Mouse (Mus musculus) ES-E14 (cell line): Measurements from ENCODE around the gene Cxcr2. TPM values are rescaled to one million over a fixed set of nuclear protein-coding genes. Genes with fewer than 3 reads are reported as not detected.

Source experiments
- DNase-seq: peaks from one replicate; pipeline ENCODE4 v3.0.0-alpha.2; 2013; ENCODE audit warnings: low read depth, low spot score
- H3K27ac ChIP-seq: 2 replicates; pipeline ENCODE4 v1.5.1; 2012; ENCODE audit warnings: low read depth, mild to moderate bottlenecking, low read length, moderate library complexity, mixed read lengths; ENCODE audit not compliant: poor library complexity, insufficient read depth, severe bottlenecking
- H3K36me3 ChIP-seq: 2 replicates; pipeline ENCODE4 v1.6.1; 2012; ENCODE audit warnings: mild to moderate bottlenecking, low read length, moderate library complexity, mixed read lengths; ENCODE audit not compliant: control insufficient read depth, poor library complexity, insufficient read depth, severe bottlenecking
- H3K4me1 ChIP-seq, 2 experiments: fragments of 150-350 bp in 1 of 2; sonication (generic) in 1 of 2; 2 replicates each; pipeline ENCODE4 v1.6.1; 2012; ENCODE audit warnings: low read length in 2 of 2, mild to moderate bottlenecking in 1 of 2, mixed read lengths in 1 of 2; ENCODE audit not compliant: control insufficient read depth in 2 of 2, insufficient read depth in 2 of 2, poor library complexity in 1 of 2
- H3K4me3 ChIP-seq, 2 experiments: fragments of 150-350 bp in 1 of 2; sonication (generic) in 1 of 2; 2 replicates each; pipeline ENCODE4 v1.5.1; 2012; ENCODE audit warnings: low read length in 2 of 2, low read depth in 1 of 2, mild to moderate bottlenecking in 1 of 2, mixed read lengths in 1 of 2; ENCODE audit not compliant: insufficient read depth in 1 of 2, poor library complexity in 1 of 2, severe bottlenecking in 1 of 2
- H3K9ac ChIP-seq: 2 replicates; pipeline ENCODE4 v1.6.1; 2012; ENCODE audit warnings: low read depth, mild to moderate bottlenecking, low read length, mixed read lengths; ENCODE audit not compliant: poor library complexity, insufficient read depth, severe bottlenecking
- H3K9me3 ChIP-seq: fragments of 150-350 bp; sonication (generic); 2 replicates; pipeline ENCODE4 v1.6.1; 2012; ENCODE audit warnings: low read depth, mild to moderate bottlenecking, low read length; ENCODE audit not compliant: control insufficient read depth, insufficient read depth
- CHD2 ChIP-seq: IDR thresholded peaks from 2 replicates; pipeline ENCODE4 v1.6.1; 2014; ENCODE audit warnings: mild to moderate bottlenecking, low read depth, low read length, inconsistent platforms
- HCFC1 ChIP-seq: IDR thresholded peaks from 2 replicates; pipeline ENCODE4 v1.6.1; 2012; ENCODE audit warnings: low read length, inconsistent platforms, borderline replicate concordance; ENCODE audit not compliant: insufficient read depth
- MAFK ChIP-seq: IDR thresholded peaks from 2 replicates; pipeline ENCODE4 v1.6.1; 2014; ENCODE audit warnings: mild to moderate bottlenecking, low read depth, low read length, inconsistent platforms; ENCODE audit not compliant: insufficient read depth
- ZC3H11A ChIP-seq: IDR thresholded peaks from 2 replicates; pipeline ENCODE4 v1.6.1; 2012; ENCODE audit warnings: low read depth, mild to moderate bottlenecking, inconsistent platforms, low read length, borderline replicate concordance
- ZNF384 ChIP-seq: IDR thresholded peaks from 2 replicates; pipeline ENCODE4 v1.6.1; 2012; ENCODE audit warnings: low read depth, low read length, inconsistent platforms
- in situ Hi-C, 2 experiments: fragments of 600-800 bp; cut with MboI; formaldehyde crosslinking; loops; one replicate each; pipeline ENCODE4 v1.15.1; 2025; ENCODE audit warnings: low sequenced_read_pairs in 2 of 2, inconsistent platforms in 1 of 2; ENCODE audit not compliant: unreplicated experiment in 2 of 2
- total RNA-seq: library from RNA; depleted of rRNA; stranded (reverse); fragments of 300-350 nt; gene quantifications from 2 replicates; pipeline ENCODE4 v1.2.3, GENCODE M21; 2012

Cxcr2 gene
- total RNA-seq, 1 experiment = 0.22 TPM

DNA sequence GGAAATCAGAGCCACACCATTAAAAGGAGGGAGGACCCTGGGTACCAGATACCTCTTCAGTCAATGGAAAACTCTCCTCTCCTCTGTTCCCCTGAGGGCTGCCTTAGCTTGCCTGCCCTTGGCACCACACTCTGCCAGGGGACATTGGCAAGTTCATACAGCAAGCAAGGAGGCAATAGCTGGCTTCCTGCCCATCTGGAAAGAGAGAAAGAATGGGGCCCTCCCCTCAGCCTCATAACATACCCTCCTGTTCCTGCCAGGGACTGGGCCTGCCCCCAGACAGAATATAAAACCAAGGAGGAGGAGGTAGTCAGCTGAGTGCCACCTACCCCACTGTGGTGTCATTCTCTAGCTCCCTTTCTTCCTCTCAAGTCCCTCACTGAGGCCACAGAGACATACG, 34.7 kb upstream of the Cxcr2 start:
- Histone ChIP-seq H3K36me3 (no peaks in the 10 kb centered on the region), H3K4me1 (peaks cover 0 to 2% of the 10 kb centered on the region in 2 experiments; a peak in 1 of 4 replicates), H3K9ac (no peak overlapping the region), H3K4me3 (no peak overlapping the region), H3K27ac (no peak overlapping the region), H3K9me3 (no peaks in the 10 kb centered on the region)
- TF ChIP-seq MAFK (no peak), HCFC1 (no peak), CHD2 (no peak), ZNF384 (no peak), ZC3H11A (no peak)
- DNase-seq = no peak
- in situ Hi-C loops = no loop called here

GRCm38 (mm10) chr1:74121138-74121537, 32.7 kb upstream of the Cxcr2 start:
- Histone ChIP-seq H3K4me1 (peaks cover 0 to 2% of the 10 kb centered on the region in 2 experiments; a peak in 1 of 4 replicates), H3K9me3 (no peaks in the 10 kb centered on the region), H3K4me3 (no peak overlapping the region), H3K9ac (no peak overlapping the region), H3K27ac (no peak overlapping the region), H3K36me3 (no peaks in the 10 kb centered on the region)
- in situ Hi-C loops = no loop called here
- no peak for TF ChIP-seq ZC3H11A
- TF ChIP-seq MAFK = no peak
- no peak for TF ChIP-seq ZNF384
- no peak for TF ChIP-seq HCFC1
- TF ChIP-seq CHD2 = no peak
- no peak for DNase-seq

- Histone ChIP-seq H3K36me3 (no peaks in the 10 kb centered on the region), H3K9ac (no peak overlapping the region), H3K4me3 (no peak overlapping the region), H3K9me3 (no peaks in the 10 kb centered on the region), H3K4me1 (peaks cover 0 to 2% of the 10 kb centered on the region in 2 experiments; a peak in 1 of 4 replicates), H3K27ac (no peak overlapping the region)
- no peak for DNase-seq
- in situ Hi-C loops = no loop called here
- TF ChIP-seq HCFC1 (no peak), ZC3H11A (no peak), MAFK (no peak), ZNF384 (no peak), CHD2 (no peak)
These were observed 31.8 kb upstream of the Cxcr2 start for GRCm38 (mm10) chr1:74121821-74122576.

DNA sequence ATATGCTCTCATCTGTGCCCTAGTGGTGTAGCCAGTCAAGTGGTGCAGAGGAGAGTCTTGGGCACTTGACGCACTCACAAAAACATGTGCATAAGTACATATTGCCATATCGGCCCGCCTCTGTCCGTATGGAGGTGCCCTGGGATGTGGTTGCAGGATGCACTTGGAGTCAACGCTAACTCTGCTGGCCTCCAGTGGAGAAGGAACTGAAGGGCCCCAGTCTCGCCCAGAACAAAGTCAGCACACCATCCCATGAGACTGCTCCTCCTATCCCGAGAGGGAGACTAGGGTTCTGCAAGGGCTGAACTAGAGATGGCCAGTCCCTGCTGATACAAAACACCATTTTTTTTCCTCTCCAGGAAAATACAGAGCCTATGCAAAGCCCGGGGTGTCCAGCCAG, 30.6 kb upstream of the Cxcr2 start:
- no peak for DNase-seq
- Histone ChIP-seq H3K4me3 (no peak overlapping the region), H3K9ac (no peak overlapping the region), H3K4me1 (peaks cover 0 to 2% of the 10 kb centered on the region in 2 experiments; a peak in 1 of 4 replicates), H3K9me3 (no peaks in the 10 kb centered on the region), H3K27ac (no peak overlapping the region), H3K36me3 (no peaks in the 10 kb centered on the region)
- in situ Hi-C loops = no loop called here
- TF ChIP-seq ZNF384 (no peak), ZC3H11A (no peak), HCFC1 (no peak), CHD2 (no peak)
